25 mouse cellular contexts compared by ENCODE assay signal in genomic region chr13:52918333-52918732, GRCm38 (mm10).
"Had no signal": no experiment of that assay in that cellular context is flagged by ENCODE, and none has a peak within 500 bp of the region (broad histone marks: within the 10 kb centered on the region; RNA-seq: fewer than 3 reads in every experiment).

No protein-coding gene starts in this region.

- H3K27me3 ChIP-seq: embryonic facial prominence, embryonic 12.5 days; embryonic facial prominence, embryonic 13.5 days; embryonic facial prominence, embryonic 15.5 days; forebrain, embryonic 12.5 days; forebrain, embryonic 13.5 days; forebrain, embryonic 15.5 days had no signal

- H3K27ac ChIP-seq: embryonic facial prominence, embryonic 10.5 days; embryonic facial prominence, embryonic 12.5 days; embryonic facial prominence, embryonic 13.5 days; embryonic facial prominence, embryonic 15.5 days; forebrain, embryonic 10.5 days; forebrain, embryonic 12.5 days; forebrain, embryonic 13.5 days; forebrain, embryonic 15.5 days; gastrocnemius, adult 2 months; heart, adult 2 months had no signal

- H3K9ac ChIP-seq: embryonic facial prominence, embryonic 12.5 days; embryonic facial prominence, embryonic 13.5 days; embryonic facial prominence, embryonic 15.5 days; forebrain, embryonic 12.5 days; forebrain, embryonic 13.5 days; forebrain, embryonic 15.5 days; forebrain, postnatal 0 days had no signal

- DNase-seq: cerebellum, adult 9-10 months; cerebellum, adult 9-11 months; cerebellum, postnatal 10 days; cerebellum, postnatal 14 days; cerebellum, postnatal 25 days; cerebellum, postnatal 36 days; embryo, embryonic 11 days; forebrain, postnatal 0 days; gastrocnemius, adult 2 months; gastrocnemius, postnatal 10 days; gastrocnemius, postnatal 14 days; gastrocnemius, postnatal 25 days; gastrocnemius, postnatal 36 days; heart, adult 11 months; heart, adult 18-20 months; heart, adult 2 months had no signal

- H3K4me2 ChIP-seq: embryonic facial prominence, embryonic 12.5 days; embryonic facial prominence, embryonic 13.5 days; embryonic facial prominence, embryonic 15.5 days; forebrain, embryonic 12.5 days; forebrain, embryonic 13.5 days; forebrain, embryonic 15.5 days had no signal

- H3K4me3 ChIP-seq: embryonic facial prominence, embryonic 10.5 days; embryonic facial prominence, embryonic 12.5 days; embryonic facial prominence, embryonic 13.5 days; embryonic facial prominence, embryonic 15.5 days; erythroblast, embryonic 14.5 days; forebrain, embryonic 10.5 days; forebrain, embryonic 12.5 days; forebrain, embryonic 13.5 days; forebrain, embryonic 15.5 days; gastrocnemius, adult 2 months; heart, adult 2 months had no signal

- H3K9me3 ChIP-seq: embryonic facial prominence, embryonic 10.5 days; embryonic facial prominence, embryonic 12.5 days; embryonic facial prominence, embryonic 13.5 days; embryonic facial prominence, embryonic 15.5 days; forebrain, embryonic 10.5 days; forebrain, embryonic 12.5 days; forebrain, embryonic 13.5 days; forebrain, embryonic 15.5 days had no signal

- H3K4me1 ChIP-seq: embryonic facial prominence, embryonic 10.5 days; embryonic facial prominence, embryonic 12.5 days; forebrain, embryonic 10.5 days had no signal

- H3K36me3 ChIP-seq: embryonic facial prominence, embryonic 10.5 days; forebrain, embryonic 10.5 days; forebrain, embryonic 12.5 days; forebrain, embryonic 15.5 days had no signal
